ENCODE assay signal across 8 mouse cellular contexts in genomic region chr2:169297841-169298627, GRCm38 (mm10).
DNase-seq lines count a peak whose midpoint lies in the region; ATAC-seq and TF ChIP-seq lines count a peak whose summit lies in the region.

No protein-coding gene starts in this region.

- no peaks in the 10 kb centered on the region for H3K36me3 ChIP-seq in E14TG2a.4 (ENCODE audit: insufficient read depth, low read length)
- H3K36me3 ChIP-seq in heart, embryonic 11.5 days (ENCODE audit: control insufficient read depth, insufficient read depth, low read length) = no peaks in the 10 kb centered on the region
- no peaks in the 10 kb centered on the region for H3K36me3 ChIP-seq in kidney, adult 2 months (ENCODE audit: control insufficient read depth, insufficient read depth, low read length)
- no peaks in the 10 kb centered on the region for H3K36me3 ChIP-seq in midbrain, embryonic 10.5 days

- no peak for TF ChIP-seq POLR2A in kidney, adult 2 months (IDR thresholded peaks at IDR 0.05; ENCODE audit: low read depth, low read length)

- H3K9ac ChIP-seq in heart, embryonic 11.5 days (ENCODE audit: low read depth, low read length) = peak overlapping the region; percentile 40

- no peak for TF ChIP-seq CTCF in E14TG2a.4 (conservative IDR thresholded peaks at IDR 0.05; ENCODE audit: low read length)
- TF ChIP-seq CTCF in kidney, adult 2 months (conservative IDR thresholded peaks at IDR 0.05; ENCODE audit: insufficient read depth, insufficient read length, low read depth, low read length) = no peak

- peak; percentile 82 for DNase-seq in embryo, embryonic 10 days (ENCODE audit: low spot score)
- peak; percentile 33 for DNase-seq in kidney, adult 2 months
- peak; percentile 56 for DNase-seq in midbrain, embryonic 10.5 days (ENCODE audit: low spot score)
- peak; percentile 10 for DNase-seq in yolk sac, embryonic 10.5 days (ENCODE audit: low spot score)
- DNase-seq in frontal cortex, postnatal 36 days (ENCODE audit: low spot score in 2 of 2) = no peak
- DNase-seq in spleen, adult 12 weeks (ENCODE audit: low spot score) = no peak

- H3K4me2 ChIP-seq in heart, embryonic 11.5 days = peak overlapping the region; percentile 55

- H3K27ac ChIP-seq in heart, embryonic 11.5 days (ENCODE audit: low read depth, low read length) = no peak overlapping the region
- H3K27ac ChIP-seq in kidney, adult 2 months (ENCODE audit: insufficient read depth, low read depth, low read length) = no peak overlapping the region
- H3K27ac ChIP-seq in midbrain, embryonic 10.5 days (replicated peaks) = peak overlapping the region; percentile 83

- peaks cover 38% of the 10 kb centered on the region for H3K4me1 ChIP-seq in E14TG2a.4 (replicated peaks; ENCODE audit: low read depth, low read length)
- H3K4me1 ChIP-seq in heart, embryonic 11.5 days (ENCODE audit: control insufficient read depth, insufficient read depth, low read length) = 0 out of 2 replicates have a peak, but pooled peaks cover 4% of the 10 kb centered on the region
- no peaks in the 10 kb centered on the region for H3K4me1 ChIP-seq in kidney, adult 2 months (ENCODE audit: control insufficient read depth, insufficient read depth, low read length)
- peaks cover 25% of the 10 kb centered on the region for H3K4me1 ChIP-seq in midbrain, embryonic 10.5 days

- 27% methylated on average over 21 of the region's 21 CpGs for WGBS in heart, embryonic 11.5 days (ENCODE audit: insufficient replicate concordance)
- 18% methylated on average over 21 of the region's 21 CpGs for WGBS in kidney, adult 2 months
- 28% methylated on average over 21 of the region's 21 CpGs for WGBS in midbrain, embryonic 10.5 days

- peaks cover 59% of the 10 kb centered on the region for H3K27me3 ChIP-seq in E14TG2a.4 (ENCODE audit: insufficient read depth, low read length)
- H3K27me3 ChIP-seq in heart, embryonic 11.5 days (ENCODE audit: control insufficient read depth, insufficient read depth, low read length) = no peaks in the 10 kb centered on the region
- H3K27me3 ChIP-seq in kidney, adult 2 months (replicated peaks; ENCODE audit: control insufficient read depth, insufficient read depth, low read length) = no peaks in the 10 kb centered on the region
- H3K27me3 ChIP-seq in midbrain, embryonic 10.5 days (ENCODE audit: low read depth, poor library complexity, severe bottlenecking) = peaks cover 6% of the 10 kb centered on the region; the same call in 1 of the 2 replicates

- H3K4me3 ChIP-seq in E14TG2a.4 (replicated peaks; ENCODE audit: low read length) = peak overlapping the region; percentile 18; the same call in 1 of the 2 replicates
- 0 out of 2 replicates have a peak overlapping the region, but pooled peaks have one; percentile 16 for H3K4me3 ChIP-seq in heart, embryonic 11.5 days (ENCODE audit: low read depth, low read length)
- H3K4me3 ChIP-seq in kidney, adult 2 months (ENCODE audit: insufficient read depth, low read depth, low read length) = no peak overlapping the region
- H3K4me3 ChIP-seq in midbrain, embryonic 10.5 days = peak overlapping the region; percentile 39

- peaks cover 6% of the 10 kb centered on the region for H3K9me3 ChIP-seq in E14TG2a.4 (ENCODE audit: low read length)
- no peaks in the 10 kb centered on the region for H3K9me3 ChIP-seq in heart, embryonic 11.5 days (replicated peaks; ENCODE audit: control insufficient read depth, low read length)
- H3K9me3 ChIP-seq in midbrain, embryonic 10.5 days (replicated peaks) = no peaks in the 10 kb centered on the region

- no peak for ATAC-seq in heart, embryonic 11.5 days (replicated peaks; ENCODE audit: insufficient number of reproducible peaks, low FRiP score, low TSS enrichment)

Comparison
In these comparisons a context has a peak if more than half of its experiments do, and no peak if none do; other contexts are left out.
1. DNase-seq: peak in embryo, embryonic 10 days (single experiment), kidney, adult 2 months (single experiment), midbrain, embryonic 10.5 days (single experiment) and yolk sac, embryonic 10.5 days (single experiment); none in frontal cortex, postnatal 36 days (0 of 2) and spleen, adult 12 weeks (single experiment).